Mouse (Mus musculus): ENCODE data around the gene Gm49776. TPM values are rescaled to one million over a fixed set of nuclear protein-coding genes. Genes with fewer than 3 reads are reported as not detected.
A peak's percentile ranks its signal among the peaks of the same experiment; 100 is the strongest.
"Not testable (repeated sequence)": the region's sequence is repeated elsewhere in the genome, so short reads cannot be mapped to it uniquely, and the experiment has no call there.

The Gm49776 gene
- polyA plus RNA-seq, 1 experiment from 2014 or later: 5.8 TPM

DNA sequence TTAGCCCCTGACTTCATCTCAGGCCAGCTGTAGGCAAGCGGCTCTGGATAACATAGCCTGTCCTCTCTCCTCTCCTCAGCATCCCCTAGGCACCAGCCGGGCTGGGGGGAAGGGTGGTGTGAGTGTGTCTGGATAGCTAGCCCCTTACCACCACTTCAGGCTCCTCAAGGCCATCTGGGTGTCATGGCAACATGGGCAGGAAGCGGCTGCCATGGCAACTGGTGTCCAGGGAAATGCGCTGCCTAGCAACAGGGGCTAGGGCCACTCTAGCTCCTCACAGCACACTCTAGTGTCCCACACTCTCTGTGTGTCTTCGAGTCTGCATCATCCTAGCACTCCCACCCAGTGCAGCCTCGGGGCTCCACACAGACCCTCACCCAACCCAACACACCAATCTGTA is 44.4 kb downstream of the Gm49776 start:
- 0 out of 2 replicates have a peak, but pooled peaks cover 13% of the 10 kb centered on the region for H3K27me3 ChIP-seq (ENCODE audit: poor library complexity, severe bottlenecking)
- H3K4me1 ChIP-seq: peaks cover 36% of the 10 kb centered on the region
- peak overlapping the region; percentile 6; the same call in 1 of the 2 replicates for H3K4me3 ChIP-seq
- peak; percentile 86 for DNase-seq (ENCODE audit: extremely low spot score, low spot score)
- no peaks in the 10 kb centered on the region for H3K36me3 ChIP-seq (replicated peaks)
- peak overlapping the region; percentile 63 for H3K27ac ChIP-seq
- 41% methylated on average over 6 of the region's 6 CpGs for WGBS
- no peaks in the 10 kb centered on the region for H3K9me3 ChIP-seq

DNA sequence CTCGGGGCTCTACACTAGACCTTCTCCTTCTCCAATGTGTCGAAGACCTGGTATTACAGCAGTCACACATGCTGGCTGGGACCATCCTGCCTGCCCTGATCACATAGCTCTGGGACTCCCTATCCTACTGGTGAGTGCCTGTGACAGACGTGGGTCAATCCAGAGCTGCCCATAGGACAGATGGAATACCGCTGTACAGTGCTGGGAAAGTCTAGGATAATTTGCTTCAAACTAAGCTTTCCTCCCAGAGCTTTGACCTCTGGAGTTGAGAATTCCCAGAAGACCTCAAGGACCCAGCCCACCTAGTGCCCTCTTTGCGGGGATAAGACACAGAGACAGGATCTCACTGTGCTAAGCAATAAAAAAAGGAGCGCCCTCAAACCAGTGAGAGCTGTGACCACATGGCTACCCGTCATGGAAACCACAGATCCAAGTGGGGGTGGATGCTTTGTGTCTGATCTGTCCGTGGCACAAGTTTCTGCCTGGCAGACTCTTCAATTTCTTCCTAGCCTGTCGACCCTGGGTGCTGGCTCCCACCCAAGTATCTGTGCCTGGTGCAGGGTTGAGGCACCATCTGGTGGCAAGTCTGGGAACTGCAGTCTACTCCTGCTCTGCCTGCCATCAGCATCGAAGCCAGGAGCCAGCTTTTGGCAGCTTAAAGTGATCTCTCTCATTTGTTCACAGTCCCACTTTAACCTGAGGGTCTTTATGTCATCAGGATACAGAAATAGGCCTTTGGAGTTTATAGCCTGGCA is 46.5 kb downstream of the Gm49776 start:
- no peak overlapping the region for H3K4me3 ChIP-seq
- no peak overlapping the region for H3K27ac ChIP-seq
- no peaks in the 10 kb centered on the region for H3K9me3 ChIP-seq
- 50% methylated on average over 10 of the region's 10 CpGs for WGBS
- peaks cover 32% of the 10 kb centered on the region for H3K4me1 ChIP-seq
- peak; percentile 86 for DNase-seq (ENCODE audit: extremely low spot score, low spot score)
- no peaks in the 10 kb centered on the region for H3K36me3 ChIP-seq (replicated peaks)
- 0 out of 2 replicates have a peak, but pooled peaks cover 13% of the 10 kb centered on the region for H3K27me3 ChIP-seq (ENCODE audit: poor library complexity, severe bottlenecking)

DNA sequence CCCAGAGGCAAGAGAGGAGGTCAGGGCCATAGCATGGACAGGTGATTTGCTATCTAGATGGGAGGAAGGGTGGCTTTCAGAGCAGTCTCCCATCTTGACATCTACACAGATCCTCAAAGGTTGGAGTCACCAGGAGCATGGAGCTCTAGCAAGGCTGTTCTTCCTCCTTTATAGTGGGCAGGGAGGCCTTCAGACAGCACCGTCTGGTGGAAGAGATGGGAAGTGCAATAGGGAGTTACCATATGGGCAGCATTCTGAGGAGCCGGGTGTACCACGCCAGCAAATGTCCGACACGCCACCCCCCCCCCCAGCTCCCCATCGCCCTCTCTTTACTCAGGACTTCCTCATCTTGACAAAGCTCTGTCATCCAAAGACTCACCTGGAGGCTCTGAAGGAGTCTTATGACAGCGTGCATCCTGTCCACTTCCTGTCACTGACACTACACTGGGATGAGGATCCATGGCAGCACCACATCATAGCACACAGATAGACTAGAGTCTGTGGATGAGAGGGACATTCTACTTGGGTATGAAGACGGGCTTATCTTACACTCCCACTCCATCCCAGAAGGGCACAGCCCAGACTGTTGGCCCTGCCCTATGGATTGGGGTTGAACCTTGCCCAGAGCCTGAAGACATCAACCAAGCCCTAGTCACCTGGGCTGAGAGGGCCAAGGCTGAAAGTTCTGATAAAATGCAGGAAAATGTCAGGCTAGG is 47.3 kb downstream of the Gm49776 start:
- DNase-seq (ENCODE audit: extremely low spot score, low spot score): peak; percentile 54

DNA sequence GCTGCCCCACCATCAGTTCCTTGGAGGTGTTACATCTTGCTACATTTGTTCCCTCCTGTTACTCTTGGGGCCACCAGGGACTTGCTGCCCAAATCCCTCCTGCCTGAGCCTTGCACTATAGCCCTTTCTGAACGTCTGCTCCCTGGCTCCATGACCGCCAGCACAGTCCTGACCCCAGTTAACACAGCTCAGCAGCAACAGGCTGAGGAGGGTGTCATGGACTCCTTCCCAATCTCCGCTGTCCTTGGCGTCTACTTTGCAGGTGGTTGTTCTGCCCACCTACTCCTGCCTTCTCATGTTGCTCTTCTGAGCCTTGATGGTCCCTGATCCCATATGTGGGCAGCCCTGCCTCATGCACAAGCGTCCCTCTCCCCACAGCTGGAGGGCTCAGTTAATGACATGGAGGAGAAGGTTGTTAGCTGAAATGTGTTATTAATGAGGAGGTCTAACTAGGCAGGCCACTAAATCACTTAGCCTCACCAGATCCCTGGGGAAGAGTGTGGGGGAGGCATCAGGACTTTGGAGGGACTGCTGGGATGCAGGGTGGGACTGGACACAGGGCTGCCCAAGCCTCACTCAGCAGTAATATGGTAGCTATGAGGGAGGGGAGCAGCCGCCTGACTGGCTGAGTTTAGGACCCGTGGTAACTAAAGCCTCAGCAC is 54.6 kb downstream of the Gm49776 start:
- 69% methylated on average over 7 of the region's 7 CpGs for WGBS
- DNase-seq (ENCODE audit: extremely low spot score, low spot score): no peak

More for the DNA sequence above, 47.3 kb downstream of the Gm49776 start:
- Histone ChIP-seq H3K9me3 (no peaks in the 10 kb centered on the region), H3K27me3 (ENCODE audit: poor library complexity, severe bottlenecking) (0 out of 2 replicates have a peak, but pooled peaks cover 13% of the 10 kb centered on the region), H3K4me3 (no peak overlapping the region), H3K36me3 (replicated peaks) (no peaks in the 10 kb centered on the region), H3K4me1 (peaks cover 28% of the 10 kb centered on the region), H3K27ac (no peak overlapping the region)
- WGBS: 32% methylated on average over 8 of the region's 8 CpGs

DNA sequence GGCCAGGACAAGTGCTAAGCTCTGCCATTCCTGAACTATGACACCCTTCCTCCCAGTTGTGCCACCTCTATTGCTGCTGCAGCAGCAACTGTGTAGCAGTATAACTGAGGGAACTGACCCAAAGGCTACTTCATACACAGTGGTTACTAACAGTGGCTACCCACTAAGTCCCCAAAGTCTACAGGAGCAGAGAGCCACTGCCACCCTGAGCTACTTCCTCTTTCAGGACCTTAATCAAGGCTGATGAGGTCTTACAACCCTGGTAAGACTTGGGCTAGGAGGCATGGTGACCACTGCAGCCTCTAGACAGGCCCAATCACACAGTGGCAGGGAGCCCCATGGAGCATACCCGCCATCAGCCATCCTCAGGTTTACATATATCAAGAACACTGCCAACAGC is 56.1 kb downstream of the Gm49776 start:
- no peaks in the 10 kb centered on the region for H3K27me3 ChIP-seq (ENCODE audit: poor library complexity, severe bottlenecking)
- H3K4me1 ChIP-seq: peaks cover 35% of the 10 kb centered on the region
- no peaks in the 10 kb centered on the region for H3K36me3 ChIP-seq (replicated peaks)
- no peaks in the 10 kb centered on the region for H3K9me3 ChIP-seq
- H3K4me3 ChIP-seq: no peak overlapping the region
- no peak overlapping the region for H3K27ac ChIP-seq
- WGBS: 94% methylated on average over 1 of the region's 1 CpGs
- DNase-seq (ENCODE audit: extremely low spot score, low spot score): no peak

More for the DNA sequence above, 54.6 kb downstream of the Gm49776 start:
- no peak overlapping the region for H3K4me3 ChIP-seq
- no peaks in the 10 kb centered on the region for H3K9me3 ChIP-seq
- H3K36me3 ChIP-seq (replicated peaks): no peaks in the 10 kb centered on the region
- no peak overlapping the region for H3K27ac ChIP-seq
- peaks cover 32% of the 10 kb centered on the region for H3K4me1 ChIP-seq
- H3K27me3 ChIP-seq (ENCODE audit: poor library complexity, severe bottlenecking): no peaks in the 10 kb centered on the region

DNA sequence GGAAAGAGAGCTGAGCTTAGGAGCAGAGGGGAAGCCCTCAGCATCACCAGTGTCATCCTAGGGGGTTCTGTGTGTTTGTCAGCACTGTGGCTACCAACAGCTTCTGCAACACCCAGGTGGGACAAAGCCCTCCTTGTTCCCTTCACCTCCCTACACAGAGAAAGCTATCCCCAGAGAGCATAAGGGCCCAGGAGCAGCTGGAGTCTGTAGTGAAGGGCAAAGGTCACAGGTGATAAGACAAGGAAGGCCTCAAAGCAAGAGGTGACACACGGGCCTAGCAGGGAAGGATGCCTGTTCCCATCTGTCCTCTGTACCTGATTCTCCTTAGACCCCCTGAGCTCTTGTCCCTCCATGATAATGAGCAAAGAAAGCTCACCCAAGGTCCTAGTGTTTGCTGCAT is 56.5 kb downstream of the Gm49776 start:
- no peak for DNase-seq (ENCODE audit: extremely low spot score, low spot score)
- Histone ChIP-seq H3K4me1 (peaks cover 35% of the 10 kb centered on the region), H3K9me3 (no peaks in the 10 kb centered on the region), H3K27ac (no peak overlapping the region), H3K36me3 (replicated peaks) (no peaks in the 10 kb centered on the region), H3K27me3 (ENCODE audit: poor library complexity, severe bottlenecking) (no peaks in the 10 kb centered on the region), H3K4me3 (no peak overlapping the region)
- WGBS: 35% methylated on average over 1 of the region's 1 CpGs

DNA sequence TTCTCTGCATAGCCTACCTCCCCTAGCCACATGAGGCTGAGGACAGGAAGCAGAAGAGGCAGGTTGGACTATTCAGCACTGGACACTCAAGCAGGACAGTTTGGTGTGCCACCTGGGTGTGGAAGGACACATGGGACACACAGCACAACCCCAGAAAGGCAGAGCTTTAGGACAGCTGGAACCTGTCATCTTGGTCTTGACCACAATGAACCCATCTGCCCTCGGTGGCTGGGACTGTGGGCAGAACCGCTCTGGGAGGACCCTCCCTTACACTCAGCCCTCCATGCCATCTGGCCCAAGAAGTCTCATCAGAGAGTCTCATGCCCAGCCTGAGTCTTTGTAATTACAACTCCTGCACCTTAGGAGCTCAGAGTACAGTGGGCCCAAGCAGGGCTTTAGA is 58.1 kb downstream of the Gm49776 start:
- Histone ChIP-seq H3K4me3 (no peak overlapping the region), H3K27ac (0 out of 2 replicates have a peak overlapping the region, but pooled peaks have one; percentile 42), H3K9me3 (no peaks in the 10 kb centered on the region), H3K4me1 (peaks cover 35% of the 10 kb centered on the region), H3K36me3 (replicated peaks) (no peaks in the 10 kb centered on the region), H3K27me3 (ENCODE audit: poor library complexity, severe bottlenecking) (no peaks in the 10 kb centered on the region)
- WGBS: 85% methylated on average over 2 of the region's 2 CpGs
- no peak for DNase-seq (ENCODE audit: extremely low spot score, low spot score)

DNA sequence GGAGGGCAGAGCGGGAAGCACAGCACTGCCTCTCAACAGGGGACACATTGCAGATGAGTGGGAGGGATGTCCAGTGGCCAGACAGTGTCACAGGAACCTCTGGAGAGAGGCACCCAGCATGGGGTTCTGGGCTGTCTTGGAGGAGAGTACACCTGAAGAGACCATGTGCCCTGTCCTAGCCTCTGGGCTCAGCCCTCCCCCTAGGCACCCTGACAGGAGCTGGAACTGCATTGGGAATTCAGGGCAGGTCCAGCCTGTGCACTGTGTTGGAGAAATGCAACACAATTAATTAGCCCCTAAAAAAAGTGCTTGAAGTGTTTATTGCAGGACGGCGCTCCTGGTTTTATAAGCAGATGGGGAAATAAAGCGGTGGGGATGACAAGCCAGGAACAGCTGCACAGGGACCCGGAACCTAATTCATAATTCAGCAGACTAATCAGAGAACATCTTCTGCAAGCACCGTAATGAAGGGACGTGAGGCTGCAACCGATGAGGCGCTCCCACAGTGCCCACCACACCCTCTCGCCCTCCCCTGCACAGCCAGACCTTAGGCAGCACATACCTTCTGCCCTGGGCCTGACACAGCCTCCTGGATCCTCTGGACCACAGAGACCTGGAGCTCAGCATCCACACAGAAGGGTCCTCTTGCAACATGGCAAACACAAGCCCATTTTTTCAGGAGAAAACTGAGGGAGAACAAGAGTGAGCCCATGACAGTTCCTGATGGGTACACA is 59.6 kb downstream of the Gm49776 start:
- Histone ChIP-seq H3K36me3 (replicated peaks) (no peaks in the 10 kb centered on the region), H3K4me1 (peaks cover 40% of the 10 kb centered on the region), H3K27me3 (ENCODE audit: poor library complexity, severe bottlenecking) (no peaks in the 10 kb centered on the region), H3K4me3 (no peak overlapping the region), H3K27ac (peak overlapping the region; percentile 42; the same call in 1 of the 2 replicates), H3K9me3 (no peaks in the 10 kb centered on the region)
- WGBS: 85% methylated on average over 10 of the region's 10 CpGs
- DNase-seq (ENCODE audit: extremely low spot score, low spot score): no peak

DNA sequence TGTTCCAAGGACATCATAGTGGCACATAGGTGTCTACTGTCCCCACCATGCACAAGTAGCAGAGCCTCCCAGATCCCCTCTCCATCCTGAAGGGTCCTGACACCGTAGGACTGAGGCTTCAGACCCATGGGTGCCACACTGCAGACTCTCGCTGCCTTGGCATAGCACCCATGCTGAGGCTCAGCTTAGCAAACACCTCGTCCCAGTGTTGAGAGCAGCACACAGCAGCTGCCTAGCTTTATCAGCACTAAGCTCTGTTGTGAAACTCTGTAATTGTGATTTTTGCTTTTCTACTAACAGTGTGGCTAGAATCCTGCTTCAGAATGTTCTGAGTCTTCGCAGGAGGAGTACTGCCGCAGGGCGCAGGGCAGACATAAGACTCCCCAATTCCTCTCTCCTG is 60.2 kb downstream of the Gm49776 start:
- peaks cover 38% of the 10 kb centered on the region for H3K4me1 ChIP-seq
- H3K27ac ChIP-seq: peak overlapping the region; percentile 27; the same call in 1 of the 2 replicates
- WGBS: 83% methylated on average over 6 of the region's 6 CpGs
- H3K9me3 ChIP-seq: no peaks in the 10 kb centered on the region
- H3K4me3 ChIP-seq: no peak overlapping the region
- no peak for DNase-seq (ENCODE audit: extremely low spot score, low spot score)
- H3K27me3 ChIP-seq (ENCODE audit: poor library complexity, severe bottlenecking): no peaks in the 10 kb centered on the region
- H3K36me3 ChIP-seq (replicated peaks): no peaks in the 10 kb centered on the region

DNA sequence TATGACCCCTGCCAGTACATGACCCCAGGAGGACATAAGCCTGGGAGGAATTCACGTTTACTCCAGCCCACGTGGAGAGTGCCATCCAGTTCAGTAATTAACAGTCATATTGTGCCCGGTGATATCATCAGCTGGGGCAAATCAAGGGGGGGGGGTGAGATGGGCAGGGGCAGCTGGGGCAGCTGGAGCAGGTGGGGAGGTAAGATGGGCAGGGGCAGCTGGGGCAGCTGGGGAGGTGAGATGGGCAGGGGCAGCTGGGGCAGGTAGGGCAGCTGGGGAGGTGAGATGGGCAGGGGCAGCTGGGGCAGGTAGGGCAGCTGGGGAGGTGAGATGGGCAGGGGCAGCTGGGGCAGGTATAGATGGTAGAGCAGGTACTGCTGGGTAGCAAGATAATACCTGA is 62.6 kb downstream of the Gm49776 start:
- 54% methylated on average over 3 of the region's 3 CpGs for WGBS
- H3K4me3 ChIP-seq; H3K36me3 ChIP-seq (replicated peaks); DNase-seq (ENCODE audit: extremely low spot score, low spot score); H3K27me3 ChIP-seq (ENCODE audit: poor library complexity, severe bottlenecking); H3K27ac ChIP-seq; H3K9me3 ChIP-seq: not testable (repeated sequence)
- H3K4me1 ChIP-seq: peaks cover 32% of the 10 kb centered on the region
